Mouse (Mus musculus): ENCODE results near the gene Tor2a. TPM values are rescaled to one million over a fixed set of nuclear protein-coding genes. Genes with fewer than 3 reads are reported as not detected.

The Tor2a gene
- total and polyA plus RNA-seq, 3 experiments: 54.7 to 62.2 TPM; not detected in 1

DNA sequence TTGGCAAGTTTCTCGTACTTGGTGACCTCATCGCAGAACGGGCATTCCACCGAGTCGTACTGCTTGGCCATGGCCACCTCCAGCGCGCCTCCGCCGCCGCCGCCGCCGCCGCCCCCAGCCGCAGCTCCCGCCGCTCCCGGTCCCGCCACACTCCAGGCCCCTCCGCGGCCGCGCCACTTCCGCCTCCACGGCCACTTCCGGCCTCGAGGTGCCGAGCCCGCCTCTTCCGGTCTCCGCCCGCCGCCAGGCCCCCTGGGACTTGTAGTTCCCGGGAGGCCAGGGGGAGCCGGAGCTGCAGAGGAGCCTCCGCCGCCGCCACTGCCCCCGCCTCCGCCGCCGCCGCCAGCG is 44.5 kb upstream of the Tor2a start (continued):
- TF ChIP-seq MAZ (IDR thresholded peaks at IDR 0.05; ENCODE audit: low read depth, low read length): 0 out of 2 replicates have a peak, but pooled peaks have one; percentile 34
- TF ChIP-seq MAFK (IDR thresholded peaks at IDR 0.05; ENCODE audit: borderline replicate concordance, low read depth, low read length): no peak
- peak; percentile 61; the same call in 1 of the 2 replicates for TF ChIP-seq NELFE (IDR thresholded peaks at IDR 0.05; ENCODE audit: low read depth, low read length)
- TF ChIP-seq ZKSCAN1 (IDR thresholded peaks at IDR 0.05; ENCODE audit: low read depth, low read length): no peak
- TF ChIP-seq ZNF384 (IDR thresholded peaks at IDR 0.05; ENCODE audit: low read depth, low read length): no peak
- no peak for TF ChIP-seq MAX (IDR thresholded peaks at IDR 0.05; ENCODE audit: low read length)
- peak; percentile 67; the same call in 1 of the 2 replicates for TF ChIP-seq SIN3A (IDR thresholded peaks at IDR 0.05; ENCODE audit: low read length)
- no peak for TF ChIP-seq RAD21 (IDR thresholded peaks at IDR 0.05; ENCODE audit: low read depth, low read length)
- no peak for TF ChIP-seq ZC3H11A (IDR thresholded peaks at IDR 0.05; ENCODE audit: low read depth, low read length)
- TF ChIP-seq UBTF (IDR thresholded peaks at IDR 0.05; ENCODE audit: borderline replicate concordance, insufficient read depth, low read depth, low read length): no peak
- no peak for TF ChIP-seq JUND (IDR thresholded peaks at IDR 0.05; ENCODE audit: low read depth, low read length)
- peak; percentile 93 for TF ChIP-seq KAT2A (conservative IDR thresholded peaks at IDR 0.05; ENCODE audit: low read depth, low read length)
- peak; percentile 72; the same call in 1 of the 2 replicates for TF ChIP-seq MXI1 (IDR thresholded peaks at IDR 0.05; ENCODE audit: low read depth, low read length)
- peak; percentile 49; the same call in 1 of the 2 replicates for TF ChIP-seq TCF12 (IDR thresholded peaks at IDR 0.05; ENCODE audit: low read depth, low read length)
- no peak for TF ChIP-seq SMC3 (IDR thresholded peaks at IDR 0.05; ENCODE audit: low read depth, low read length)
- TF ChIP-seq POLR2AphosphoS2 (IDR thresholded peaks at IDR 0.05; ENCODE audit: low read length): no peak
- TF ChIP-seq E2F4 (IDR thresholded peaks at IDR 0.05; ENCODE audit: borderline replicate concordance, low read depth, low read length): no peak
- no peak for TF ChIP-seq NRF1 (IDR thresholded peaks at IDR 0.05; ENCODE audit: insufficient read depth, low read depth, low read length, poor library complexity, severe bottlenecking)

DNA sequence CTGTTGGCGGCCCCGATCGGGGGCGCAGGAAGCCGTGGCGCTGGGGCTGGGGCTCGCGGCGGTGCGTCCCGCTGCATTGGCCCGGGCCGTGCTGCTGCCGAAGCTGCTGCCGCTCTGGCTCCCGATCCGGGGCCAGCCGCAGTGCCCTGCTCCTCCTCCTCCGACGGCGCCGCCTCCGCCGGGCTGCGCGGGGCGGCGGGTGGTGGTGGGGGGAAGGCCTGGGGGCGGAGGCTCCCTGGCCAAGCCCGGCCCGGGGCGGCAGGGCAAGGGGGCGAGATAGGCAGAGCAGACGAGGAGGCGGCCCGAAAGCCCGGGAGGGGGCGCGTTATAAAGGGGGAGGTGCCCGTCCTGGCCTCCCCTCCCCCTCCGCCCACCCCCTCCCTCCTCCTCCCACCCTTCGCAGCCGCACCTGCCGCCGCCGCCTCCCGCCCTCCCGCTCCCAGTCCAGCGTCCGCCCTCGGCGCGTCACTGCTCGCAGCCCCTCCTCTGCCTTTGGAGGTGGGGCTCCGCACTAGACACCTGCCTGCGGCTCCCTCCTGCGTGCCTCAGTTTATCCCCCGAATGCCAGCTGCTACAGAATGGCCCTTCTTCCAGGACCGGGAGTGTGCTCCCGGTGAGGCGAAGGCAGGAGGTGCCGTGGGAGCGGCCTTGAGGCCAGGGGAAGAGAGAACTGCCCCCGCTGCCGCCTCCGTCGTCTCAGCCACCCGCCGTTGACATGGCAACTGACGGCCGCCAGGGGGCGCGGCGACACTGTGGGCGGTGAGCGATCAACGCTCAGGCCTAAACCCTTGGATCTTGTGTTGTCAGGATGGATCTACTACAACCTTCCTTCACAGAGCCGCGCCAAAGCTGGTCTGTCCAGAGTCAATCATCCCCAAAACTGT is 43.9 kb upstream of the Tor2a start, which contains the start of gene Cdk9:
Cdk9 (minus strand) TSS at position 143 of the 884 bp plus-strand sequence.
- H3K9ac ChIP-seq (ENCODE audit: control insufficient read depth, low read depth, low read length, poor library complexity, severe bottlenecking): peak within 1 kb of the TSS; percentile 95
- peak within 1 kb of the TSS; percentile 98 to 99 for H3K4me3 ChIP-seq (ENCODE audit: control insufficient read depth in 1 of 2, insufficient read depth in 1 of 2, low read depth in 2 of 2, low read length in 2 of 2)
- TF ChIP-seq CTCF (IDR thresholded peaks at IDR 0.05 in 2 of 3, conservative IDR thresholded peaks at IDR 0.05 in 1 of 3; ENCODE audit: control insufficient read depth in 1 of 3, insufficient read depth in 1 of 3, low read depth in 2 of 3, low read length in 3 of 3, poor library complexity in 1 of 3, severe bottlenecking in 1 of 3) (peak; percentile 80 to 99 (median 95)), POLR2A (IDR thresholded peaks at IDR 0.05; ENCODE audit: control insufficient read depth in 1 of 2, insufficient read depth in 1 of 2, low read depth in 1 of 2, low read length in 2 of 2, poor library complexity in 1 of 2) (peak; percentile 24 to 50; a peak in 1 of 4 replicates), SMC3 (IDR thresholded peaks at IDR 0.05; ENCODE audit: low read depth, low read length) (peak; percentile 89), POLR2AphosphoS5 (IDR thresholded peaks at IDR 0.05; ENCODE audit: borderline replicate concordance, low read depth, low read length) (no peak), NELFE (IDR thresholded peaks at IDR 0.05; ENCODE audit: low read depth, low read length) (peak; percentile 51; the same call in 1 of the 2 replicates), MXI1 (IDR thresholded peaks at IDR 0.05; ENCODE audit: low read depth, low read length) (peak; percentile 64), HCFC1 (IDR thresholded peaks at IDR 0.05; ENCODE audit: low read depth, low read length) (peak; percentile 72), KAT2A (conservative IDR thresholded peaks at IDR 0.05; ENCODE audit: low read depth, low read length) (peak; percentile 12; the same call in 1 of the 2 replicates), NRF1 (IDR thresholded peaks at IDR 0.05; ENCODE audit: insufficient read depth, low read depth, low read length, poor library complexity, severe bottlenecking) (peak; percentile 44; the same call in 1 of the 2 replicates), ELF1 (IDR thresholded peaks at IDR 0.05; ENCODE audit: low read depth, low read length) (peak; percentile 47; the same call in 1 of the 2 replicates), CHD2 (IDR thresholded peaks at IDR 0.05; ENCODE audit: low read length) (no peak), RAD21 (IDR thresholded peaks at IDR 0.05; ENCODE audit: low read depth, low read length) (peak; percentile 73), USF1 (IDR thresholded peaks at IDR 0.05; ENCODE audit: low read depth, low read length) (no peak), RCOR1 (IDR thresholded peaks at IDR 0.05; ENCODE audit: low read depth, low read length) (no peak), TCF12 (IDR thresholded peaks at IDR 0.05; ENCODE audit: low read depth, low read length) (peak; percentile 40; the same call in 1 of the 2 replicates), SIN3A (IDR thresholded peaks at IDR 0.05; ENCODE audit: low read length) (peak; percentile 84), ZC3H11A (IDR thresholded peaks at IDR 0.05; ENCODE audit: low read depth, low read length) (peak; percentile 49), ETS1 (IDR thresholded peaks at IDR 0.05; ENCODE audit: low read depth, low read length) (no peak), MAZ (IDR thresholded peaks at IDR 0.05; ENCODE audit: low read depth, low read length) (peak; percentile 76; the same call in 1 of the 2 replicates)
- peak; percentile 92 for DNase-seq (ENCODE audit: low read depth, low spot score)
- H3K36me3 ChIP-seq (ENCODE audit: control insufficient read depth in 1 of 2, insufficient read depth in 2 of 2, low read length in 2 of 2): peaks cover 5 to 34% of the 10 kb centered on the region in 2 experiments
- H3K9me3 ChIP-seq (replicated peaks; ENCODE audit: insufficient read depth, low read length): no peaks in the 10 kb centered on the region
- H3K4me1 ChIP-seq (ENCODE audit: control insufficient read depth in 1 of 2, insufficient read depth in 2 of 2, low read length in 2 of 2): peaks cover 14 to 33% of the 10 kb centered on the region in 2 experiments
- H3K27me3 ChIP-seq (ENCODE audit: control insufficient read depth in 1 of 2, insufficient read depth in 2 of 2, low read length in 2 of 2): no peaks in the 10 kb centered on the region
- peak within 1 kb of the TSS; percentile 79 for H3K27ac ChIP-seq (ENCODE audit: control insufficient read depth, low read depth, low read length)
- H3K79me2 ChIP-seq (ENCODE audit: control insufficient read depth, insufficient read depth, low read length, poor library complexity): peaks cover 31% of the 10 kb centered on the region
